Mouse (Mus musculus): Measurements from ENCODE around the gene Slc2a3. TPM values are rescaled to one million over a fixed set of nuclear protein-coding genes. Genes with fewer than 3 reads are reported as not detected.
"Not testable (repeated sequence)": the region's sequence is repeated elsewhere in the genome, so short reads cannot be mapped to it uniquely, and the experiment has no call there.

Gene Slc2a3
- polyA plus RNA-seq, 1 experiment from 2014 or later: 21.1 TPM

DNA sequence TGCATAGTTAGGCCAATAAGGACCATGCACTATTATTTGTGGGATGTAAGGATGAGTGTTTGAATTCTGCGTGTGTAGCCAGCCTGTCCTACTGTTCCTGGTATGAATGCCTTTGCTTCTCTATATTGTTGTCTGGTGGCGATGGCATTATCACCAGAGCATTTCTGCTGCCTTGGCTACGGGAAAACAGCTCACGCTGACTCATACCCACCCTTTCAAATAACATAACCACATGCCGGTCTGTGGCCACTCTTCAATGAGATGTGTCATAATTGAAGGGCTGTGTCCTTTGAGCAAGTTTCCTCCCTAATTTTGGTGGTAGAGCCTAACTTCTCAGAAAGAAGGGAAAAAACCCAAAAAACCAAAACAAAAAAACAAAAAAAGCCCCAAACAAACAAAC, 42.7 kb downstream of the Slc2a3 start:
- 52% methylated on average over 5 of the region's 5 CpGs for WGBS
- ATAC-seq (ENCODE audit: low FRiP score): no peak
- Histone ChIP-seq H3K4me2 (no peak overlapping the region), H3K4me1 (replicated peaks) (peaks cover 4% of the 10 kb centered on the region; the same call in 1 of the 2 replicates), H3K27me3 (peaks cover 13% of the 10 kb centered on the region; the same call in 1 of the 2 replicates), H3K4me3 (no peak overlapping the region), H3K27ac (no peak overlapping the region), H3K36me3 (no peaks in the 10 kb centered on the region), H3K9ac (no peak overlapping the region), H3K9me3 (no peaks in the 10 kb centered on the region)

DNA sequence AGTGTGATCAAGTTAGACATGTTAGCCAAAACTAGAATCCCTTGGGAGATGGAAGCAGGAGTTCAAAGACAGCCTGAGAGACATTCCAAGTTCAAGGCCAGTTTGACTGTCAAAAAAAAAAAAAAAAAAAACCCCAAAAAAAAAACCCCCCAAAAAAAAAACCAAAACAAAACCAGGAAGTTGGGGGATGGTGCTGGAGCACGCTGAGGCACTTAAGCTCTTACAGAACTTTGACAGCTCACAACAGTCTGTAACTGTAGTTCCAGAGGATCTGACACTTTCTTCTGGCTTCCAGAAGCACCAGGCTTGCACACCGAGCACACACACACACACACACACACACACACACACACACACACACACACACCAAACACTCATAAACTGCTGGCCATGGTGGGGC, 45.5 kb downstream of the Slc2a3 start:
- ATAC-seq (ENCODE audit: low FRiP score): no peak
- 65% methylated on average over 2 of the region's 2 CpGs for WGBS
- Histone ChIP-seq H3K4me1 (replicated peaks) (no peaks in the 10 kb centered on the region), H3K27ac (no peak overlapping the region), H3K27me3 (no peaks in the 10 kb centered on the region), H3K36me3 (no peaks in the 10 kb centered on the region), H3K4me2 (no peak overlapping the region), H3K9ac (no peak overlapping the region), H3K9me3 (no peaks in the 10 kb centered on the region), H3K4me3 (no peak overlapping the region)

DNA sequence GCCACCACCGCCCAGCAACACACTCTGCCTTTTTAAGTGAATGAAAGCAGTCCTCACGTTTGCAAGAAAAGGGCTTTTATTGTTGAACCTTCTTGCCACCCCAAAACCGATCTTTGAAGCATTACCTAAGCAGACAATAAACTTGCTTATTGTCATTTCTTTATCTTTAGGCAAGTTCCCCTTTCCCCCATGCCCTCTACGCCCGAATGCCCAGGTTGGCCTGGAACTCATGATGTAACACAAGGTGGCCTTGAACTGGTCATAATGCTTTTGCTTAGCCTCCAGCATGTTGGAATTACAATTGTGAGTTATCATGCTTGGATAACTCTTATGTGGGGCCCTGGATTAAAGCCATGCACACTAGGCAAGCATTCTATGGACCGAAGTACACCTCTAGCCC, 50.9 kb downstream of the Slc2a3 start:
- 87% methylated on average over 6 of the region's 6 CpGs for WGBS
- no peak for ATAC-seq (ENCODE audit: low FRiP score)

DNA sequence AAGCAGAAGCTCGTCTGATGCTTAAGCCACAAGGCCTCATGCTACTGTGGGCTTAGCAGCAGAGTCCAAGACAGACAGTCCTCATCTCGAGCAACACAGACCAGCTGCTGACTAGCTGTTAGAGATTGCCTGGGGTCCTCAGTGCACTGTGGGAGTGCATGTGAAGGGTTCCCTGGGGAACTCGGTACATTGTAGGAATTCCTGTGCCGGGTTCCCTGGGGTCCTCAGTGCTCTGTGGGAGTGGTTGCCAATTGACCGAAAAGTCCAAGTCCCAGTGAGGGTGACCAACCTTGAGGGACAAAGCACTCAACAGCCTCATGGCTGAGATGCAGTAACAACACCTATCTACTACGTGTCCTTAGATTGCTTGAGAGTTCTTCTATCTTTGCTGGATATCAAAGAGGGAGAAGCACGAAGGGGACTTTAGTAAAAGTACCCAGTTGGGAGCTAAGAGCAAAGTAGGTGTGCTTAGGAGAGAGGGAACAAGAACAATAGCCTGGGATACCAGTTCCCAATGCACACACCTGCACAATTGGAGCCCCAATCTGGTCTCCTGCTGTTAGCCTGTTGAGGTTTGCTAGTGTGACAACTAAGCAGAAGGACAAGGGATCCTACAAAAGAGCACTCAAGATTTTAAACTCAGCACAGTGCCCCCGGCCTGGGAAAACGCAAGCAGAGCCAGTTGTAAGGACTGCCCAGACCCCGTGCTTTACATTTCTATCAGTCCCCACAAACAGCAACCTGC, 56.8 kb downstream of the Slc2a3 start:
- peaks cover 22% of the 10 kb centered on the region for H3K4me1 ChIP-seq (replicated peaks)
- no peaks in the 10 kb centered on the region for H3K9me3 ChIP-seq
- no peak overlapping the region for H3K4me2 ChIP-seq
- 21% methylated on average over 10 of the region's 10 CpGs for WGBS
- no peaks in the 10 kb centered on the region for H3K36me3 ChIP-seq
- no peak overlapping the region for H3K4me3 ChIP-seq
- H3K27me3 ChIP-seq: peaks cover 45% of the 10 kb centered on the region
- no peak for ATAC-seq (ENCODE audit: low FRiP score)
- no peak overlapping the region for H3K9ac ChIP-seq
- no peak overlapping the region for H3K27ac ChIP-seq

More for the DNA sequence above, 50.9 kb downstream of the Slc2a3 start:
- Histone ChIP-seq H3K27ac (no peak overlapping the region), H3K4me1 (replicated peaks) (no peaks in the 10 kb centered on the region), H3K36me3 (no peaks in the 10 kb centered on the region), H3K4me3 (no peak overlapping the region), H3K9ac (no peak overlapping the region), H3K9me3 (no peaks in the 10 kb centered on the region), H3K27me3 (peaks cover 1% of the 10 kb centered on the region), H3K4me2 (no peak overlapping the region)

DNA sequence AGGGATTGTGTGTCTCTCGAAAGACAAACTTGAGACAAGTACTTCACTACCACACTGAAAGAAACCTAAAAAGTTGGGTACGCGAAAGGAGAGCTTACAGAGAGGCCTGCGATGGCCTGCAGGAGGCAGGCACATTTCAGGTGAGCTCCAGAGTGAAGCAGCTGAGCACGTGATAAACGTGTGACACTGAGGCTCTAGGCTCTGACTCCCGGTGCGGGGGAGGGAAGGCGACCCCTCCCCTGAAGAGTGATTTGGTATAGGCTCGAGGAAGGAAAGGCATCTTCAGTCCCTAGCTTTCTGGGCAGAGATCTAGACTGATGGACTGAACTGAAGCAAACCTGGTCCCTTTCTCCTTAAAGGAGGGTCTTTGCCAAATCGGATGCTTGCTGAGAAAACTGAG, 58.1 kb downstream of the Slc2a3 start:
- ATAC-seq (ENCODE audit: low FRiP score): no peak
- no peaks in the 10 kb centered on the region for H3K9me3 ChIP-seq
- H3K36me3 ChIP-seq: no peaks in the 10 kb centered on the region
- no peak overlapping the region for H3K9ac ChIP-seq
- no peak overlapping the region for H3K27ac ChIP-seq
- 0 out of 2 replicates have a peak overlapping the region, but pooled peaks have one; percentile 2 for H3K4me2 ChIP-seq
- WGBS: 17% methylated on average over 11 of the region's 11 CpGs
- peaks cover 22% of the 10 kb centered on the region for H3K4me1 ChIP-seq (replicated peaks)
- peaks cover 45% of the 10 kb centered on the region for H3K27me3 ChIP-seq
- no peak overlapping the region for H3K4me3 ChIP-seq

DNA sequence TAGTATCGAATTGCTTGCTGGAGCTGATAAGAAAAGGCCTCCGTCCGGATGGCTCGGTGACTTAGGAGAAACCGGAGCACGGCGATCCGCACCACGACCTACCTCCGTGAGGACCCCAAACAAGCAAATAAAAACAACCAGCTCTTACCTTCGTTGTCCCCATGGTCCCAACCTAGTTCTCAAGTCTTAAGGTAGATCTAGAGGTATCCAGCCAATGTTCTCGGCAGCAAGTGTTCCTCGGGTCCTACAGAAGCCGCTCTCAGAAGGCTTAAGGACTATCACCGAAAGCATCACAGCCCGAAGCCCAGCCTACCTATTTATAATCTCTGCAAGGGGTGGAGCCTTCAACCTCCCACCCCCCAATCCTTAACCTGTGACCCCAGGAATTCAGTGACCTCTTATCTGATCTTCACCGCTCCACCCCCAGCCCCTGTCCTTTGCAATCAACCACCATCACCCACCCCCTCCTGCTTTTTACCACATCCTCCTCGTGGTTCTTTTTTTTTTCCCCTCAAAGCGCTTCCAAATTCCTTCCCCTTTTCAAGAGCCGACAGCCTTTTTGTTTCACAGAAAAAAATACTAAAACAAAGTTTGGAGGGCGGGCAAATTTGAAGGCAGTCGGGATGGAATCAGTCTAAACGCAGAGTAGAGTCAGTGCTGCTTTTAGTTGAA, 59.1 kb downstream of the Slc2a3 start:
- WGBS: under 1% methylated on average over 23 of the region's 23 CpGs

DNA sequence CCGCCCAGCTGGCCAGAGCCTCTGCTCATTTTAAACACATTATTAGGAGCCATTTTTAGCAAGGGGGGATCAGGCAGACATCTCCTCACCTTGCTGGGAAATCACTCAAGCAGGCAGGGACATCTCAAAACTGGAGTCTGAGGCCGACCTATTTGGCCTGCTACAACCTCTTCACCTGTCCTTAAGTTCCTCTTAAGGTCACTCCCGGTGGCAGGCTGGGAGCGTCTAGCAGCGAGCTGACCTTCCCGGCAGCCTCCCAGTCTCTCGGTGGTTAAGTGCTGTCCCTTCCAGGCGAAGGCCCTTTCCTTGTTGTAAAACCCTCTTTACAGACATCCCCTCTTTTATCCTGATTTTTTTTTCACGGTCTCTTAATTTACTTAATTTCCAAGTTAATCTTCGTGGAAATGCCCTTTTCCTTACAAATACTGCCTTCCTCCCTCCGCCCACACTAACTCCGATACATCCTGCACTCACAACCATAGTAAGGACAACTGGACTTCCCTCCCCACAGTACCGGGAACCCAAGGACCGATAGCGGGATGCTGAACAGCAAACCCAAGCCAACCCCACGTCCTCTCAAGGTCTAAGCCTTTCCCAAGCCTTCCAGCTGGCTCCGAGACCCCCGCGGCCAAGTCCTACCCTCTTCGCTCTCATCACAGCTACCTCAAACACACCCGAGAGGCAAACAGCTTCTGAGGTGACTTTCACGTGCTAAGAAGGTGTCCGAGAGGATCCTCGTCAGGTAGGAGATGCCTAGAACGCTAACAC, 59.8 kb downstream of the Slc2a3 start:
- peak; percentile 23 for ATAC-seq (ENCODE audit: low FRiP score)
- Histone ChIP-seq H3K36me3 (peaks cover 6% of the 10 kb centered on the region; the same call in 1 of the 2 replicates), H3K27ac (no peak overlapping the region), H3K9me3 (no peaks in the 10 kb centered on the region), H3K4me1 (replicated peaks) (peaks cover 22% of the 10 kb centered on the region), H3K4me3 (peak overlapping the region; percentile 49), H3K4me2 (peak overlapping the region; percentile 66), H3K27me3 (peaks cover 45% of the 10 kb centered on the region), H3K9ac (peak overlapping the region; percentile 69)
- 2% methylated on average over 25 of the region's 25 CpGs for WGBS

More for the DNA sequence above, 59.1 kb downstream of the Slc2a3 start:
- Histone ChIP-seq H3K4me3 (peak overlapping the region; percentile 49), H3K9ac (peak overlapping the region; percentile 69), H3K27me3 (peaks cover 45% of the 10 kb centered on the region), H3K4me2 (peak overlapping the region; percentile 66), H3K4me1 (replicated peaks) (peaks cover 22% of the 10 kb centered on the region), H3K27ac (no peak overlapping the region), H3K9me3 (no peaks in the 10 kb centered on the region), H3K36me3 (0 out of 2 replicates have a peak, but pooled peaks cover 1% of the 10 kb centered on the region)
- peak; percentile 62 for ATAC-seq (ENCODE audit: low FRiP score)

DNA sequence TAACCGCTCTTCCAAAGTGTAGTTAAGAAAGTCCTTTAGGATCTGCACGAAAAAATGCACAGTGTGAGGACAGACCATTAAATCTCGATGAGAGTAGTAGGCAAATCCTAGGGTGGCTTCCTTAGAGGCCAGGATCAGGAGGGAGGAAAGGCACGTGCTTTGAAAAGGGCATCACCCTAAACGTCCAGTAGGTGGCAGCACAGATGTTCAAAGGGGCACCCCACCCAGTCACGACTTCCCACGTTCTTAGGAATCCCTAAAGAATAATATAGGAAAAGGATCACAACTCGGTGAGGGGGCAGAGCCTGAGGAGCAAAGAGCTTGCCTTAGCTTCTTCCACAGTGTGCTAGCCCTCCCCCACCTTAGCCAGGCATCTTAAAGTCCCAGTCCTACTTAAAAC, 61.5 kb downstream of the Slc2a3 start:
- Histone ChIP-seq H3K27ac (no peak overlapping the region), H3K9me3 (no peaks in the 10 kb centered on the region), H3K27me3 (peaks cover 38% of the 10 kb centered on the region), H3K4me2 (peak overlapping the region; percentile 66), H3K4me3 (peak overlapping the region; percentile 12; the same call in 1 of the 2 replicates), H3K4me1 (replicated peaks) (peaks cover 22% of the 10 kb centered on the region), H3K36me3 (peaks cover 17% of the 10 kb centered on the region), H3K9ac (no peak overlapping the region)
- WGBS: 10% methylated on average over 8 of the region's 8 CpGs
- ATAC-seq (ENCODE audit: low FRiP score): peak; percentile 44

DNA sequence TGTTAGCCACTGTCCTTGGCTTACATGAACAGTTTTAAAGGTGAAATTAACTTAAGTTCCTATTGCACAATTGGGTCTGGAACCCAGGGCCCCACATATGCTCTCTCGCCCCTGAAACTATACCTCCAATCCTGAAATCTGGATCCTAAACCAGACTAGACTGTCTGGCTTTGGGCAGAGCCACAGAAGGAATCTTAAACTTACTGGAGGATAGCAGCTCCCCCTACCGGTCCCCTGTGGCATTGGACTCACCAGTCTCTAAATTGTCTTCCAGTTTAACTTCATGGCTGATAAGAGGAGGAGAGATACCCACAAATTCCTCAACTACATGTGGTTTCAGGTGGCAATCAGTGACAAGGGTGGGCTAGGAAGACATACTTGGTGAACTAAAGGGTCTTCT, 81.5 kb downstream of the Slc2a3 start:
- H3K4me3 ChIP-seq: no peak overlapping the region
- H3K9me3 ChIP-seq: no peaks in the 10 kb centered on the region
- H3K27me3 ChIP-seq: no peaks in the 10 kb centered on the region
- whole genome bisulfite sequencing: 34% methylated on average over 2 of the region's 2 CpGs
- no peak overlapping the region for H3K9ac ChIP-seq
- no peak overlapping the region for H3K4me2 ChIP-seq
- no peak overlapping the region for H3K27ac ChIP-seq
- ATAC-seq (ENCODE audit: low FRiP score): no peak
- H3K36me3 ChIP-seq: no peaks in the 10 kb centered on the region
- peaks cover 11% of the 10 kb centered on the region for H3K4me1 ChIP-seq (replicated peaks)

DNA sequence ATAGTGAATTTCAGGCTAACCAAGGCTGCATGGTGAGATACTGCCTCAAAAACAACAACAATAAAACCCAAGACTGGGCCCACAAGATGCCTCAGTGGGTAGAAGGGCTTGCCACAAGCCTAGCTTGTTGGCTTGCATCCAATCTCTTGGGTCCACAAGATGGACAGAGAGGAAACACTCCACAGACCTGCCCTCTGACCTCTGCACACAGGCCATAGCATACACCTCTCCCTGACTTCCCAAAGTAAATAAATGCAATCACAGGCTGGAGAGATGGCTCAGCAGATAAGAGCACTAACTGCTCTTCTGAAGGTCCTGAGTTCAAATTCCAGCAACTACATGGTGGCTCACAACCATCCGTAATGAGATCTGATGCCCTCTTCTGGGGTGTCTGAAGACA, 83.2 kb downstream of the Slc2a3 start:
- H3K4me1 ChIP-seq (replicated peaks): peaks cover 11% of the 10 kb centered on the region
- not testable (repeated sequence) for H3K27me3 ChIP-seq; H3K4me2 ChIP-seq; H3K27ac ChIP-seq; H3K9me3 ChIP-seq; ATAC-seq (ENCODE audit: low FRiP score); H3K36me3 ChIP-seq; H3K4me3 ChIP-seq; H3K9ac ChIP-seq
- WGBS: 97% methylated on average over 1 of the region's 1 CpGs

DNA sequence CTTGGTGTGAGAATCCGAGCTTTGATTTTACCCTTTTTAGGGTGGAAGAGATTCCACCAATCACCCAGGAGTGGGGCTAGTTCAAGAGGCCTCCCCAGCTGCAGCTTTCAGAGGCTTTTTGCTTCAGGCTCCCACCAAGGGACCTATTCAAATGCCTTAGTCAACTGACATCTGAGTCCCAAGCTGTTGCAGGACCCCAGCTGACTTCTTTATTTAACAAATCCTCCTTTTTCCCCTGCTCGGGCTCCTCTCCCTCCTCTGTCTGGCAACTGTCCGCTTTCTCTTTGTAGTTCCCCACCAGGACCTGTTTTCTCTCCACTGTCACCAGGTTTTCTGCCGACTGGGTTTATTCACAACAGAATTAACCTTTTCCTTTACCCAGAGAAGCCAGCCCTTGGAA, 85.6 kb downstream of the Slc2a3 start:
- Histone ChIP-seq H3K9ac (no peak overlapping the region), H3K27me3 (no peaks in the 10 kb centered on the region), H3K4me1 (replicated peaks) (peaks cover 11% of the 10 kb centered on the region), H3K27ac (no peak overlapping the region), H3K9me3 (no peaks in the 10 kb centered on the region), H3K4me3 (no peak overlapping the region), H3K4me2 (no peak overlapping the region), H3K36me3 (no peaks in the 10 kb centered on the region)
- peak; percentile 52; the same call in 1 of the 2 replicates for ATAC-seq (ENCODE audit: low FRiP score)
- WGBS: 2% methylated on average over 4 of the region's 4 CpGs

DNA sequence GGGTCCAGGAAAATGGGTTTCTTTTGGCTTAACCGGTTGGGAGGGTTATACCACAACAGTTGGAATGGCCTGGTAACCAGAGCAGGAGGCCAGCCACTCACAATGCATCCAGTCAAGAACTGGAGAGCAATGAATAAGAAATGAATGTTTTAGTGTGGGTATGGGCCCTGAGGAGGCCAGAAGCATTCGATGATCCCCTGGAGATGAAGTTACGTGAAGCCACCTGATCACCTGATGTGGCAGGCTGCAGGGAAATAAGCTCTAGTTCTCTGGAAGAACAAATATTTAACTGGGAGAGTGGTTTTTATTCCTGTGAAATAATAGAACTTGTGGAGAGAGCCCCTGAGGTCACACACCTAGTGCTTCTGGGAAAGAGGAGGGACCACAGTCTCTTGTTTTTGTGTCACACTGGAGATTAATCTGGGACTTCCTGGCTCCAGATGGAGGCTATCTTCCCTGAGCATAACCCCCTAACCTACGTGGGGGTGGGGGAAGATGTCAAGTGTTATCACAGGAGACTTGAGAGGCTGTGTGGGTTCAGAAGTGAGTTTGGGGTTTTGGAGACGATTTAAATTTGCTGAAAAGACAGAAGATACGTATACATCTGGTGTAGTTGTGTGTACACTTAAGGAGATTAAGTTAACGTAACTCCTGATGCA, 86.6 kb downstream of the Slc2a3 start:
- Histone ChIP-seq H3K27me3 (no peaks in the 10 kb centered on the region), H3K4me2 (no peak overlapping the region), H3K9me3 (no peaks in the 10 kb centered on the region), H3K27ac (no peak overlapping the region), H3K36me3 (no peaks in the 10 kb centered on the region), H3K4me3 (no peak overlapping the region), H3K9ac (no peak overlapping the region), H3K4me1 (replicated peaks) (peaks cover 11% of the 10 kb centered on the region)
- ATAC-seq (ENCODE audit: low FRiP score): no peak
- WGBS: 59% methylated on average over 7 of the region's 7 CpGs

Measured in hindbrain, embryonic 13.5 days (tissue).